Mouse (Mus musculus) limb, embryonic 13.5 days (tissue): ENCODE results near the gene Nkpd1. TPM values are rescaled to one million over a fixed set of nuclear protein-coding genes. Genes with fewer than 3 reads are reported as not detected.
A peak's percentile ranks its signal among the peaks of the same experiment; 100 is the strongest.
"Not testable (repeated sequence)": the region's sequence is repeated elsewhere in the genome, so short reads cannot be mapped to it uniquely, and the experiment has no call there.

ENCODE experiments used
- ATAC-seq: fragments of 200-750 bp; cut with Nextera tagmentation; 2 replicates; pipeline ENCODE4 v1.8.0; 2017; ENCODE audit warnings: low read depth, moderate number of reproducible peaks, moderate TSS enrichment; ENCODE audit not compliant: low FRiP score
- H3K27ac ChIP-seq: fragments of 300-500 bp; sonication (generic); 2 replicates; pipeline ENCODE4 v1.5.1; 2015; ENCODE audit warnings: inconsistent platforms, mild to moderate bottlenecking, moderate library complexity
- H3K27me3 ChIP-seq: fragments of 300-500 bp; sonication (generic); 2 replicates; pipeline ENCODE4 v1.6.1; 2015; ENCODE audit warnings: mild to moderate bottlenecking, inconsistent platforms
- H3K36me3 ChIP-seq: fragments of 300-500 bp; sonication (generic); 2 replicates; pipeline ENCODE4 v1.6.1; 2015; ENCODE audit warnings: inconsistent platforms, mild to moderate bottlenecking, moderate library complexity
- H3K4me1 ChIP-seq: fragments of 300-500 bp; sonication (generic); 2 replicates; pipeline ENCODE4 v1.6.1; 2015; ENCODE audit warnings: inconsistent platforms
- H3K4me2 ChIP-seq: fragments of 300-500 bp; sonication (generic); replicated peaks from 2 replicates; pipeline ENCODE4 v1.6.1; 2015; ENCODE audit warnings: inconsistent platforms, mild to moderate bottlenecking, moderate library complexity
- H3K4me3 ChIP-seq: fragments of 300-500 bp; sonication (generic); 2 replicates; pipeline ENCODE4 v1.5.1; 2015; ENCODE audit warnings: moderate library complexity, mild to moderate bottlenecking, inconsistent platforms
- H3K9ac ChIP-seq: fragments of 300-500 bp; sonication (generic); 2 replicates; pipeline ENCODE4 v1.6.1; 2015; ENCODE audit warnings: mild to moderate bottlenecking, inconsistent platforms
- H3K9me3 ChIP-seq: fragments of 300-500 bp; sonication (generic); 2 replicates; pipeline ENCODE4 v1.6.1; 2016; ENCODE audit warnings: inconsistent platforms
- WGBS: fragments of 180-500 bp; shearing (Covaris S2); methylation state at CpG from one replicate; pipeline ENCODE4 v1.1.7; 2015; 5-methylcytosine and 5-hydroxymethylcytosine counted together
- polyA plus RNA-seq: library from polyadenylated mRNA; unstranded; fragments of >200 nt; fragmentation: Nextera tagmentation; extraction: Ambion mirVana; gene quantifications from 2 replicates; pipeline ENCODE4 v1.2.1, GENCODE M21; 2015

Nkpd1 gene
- polyA plus RNA-seq, 1 experiment from 2014 or later: 0.11 TPM

DNA sequence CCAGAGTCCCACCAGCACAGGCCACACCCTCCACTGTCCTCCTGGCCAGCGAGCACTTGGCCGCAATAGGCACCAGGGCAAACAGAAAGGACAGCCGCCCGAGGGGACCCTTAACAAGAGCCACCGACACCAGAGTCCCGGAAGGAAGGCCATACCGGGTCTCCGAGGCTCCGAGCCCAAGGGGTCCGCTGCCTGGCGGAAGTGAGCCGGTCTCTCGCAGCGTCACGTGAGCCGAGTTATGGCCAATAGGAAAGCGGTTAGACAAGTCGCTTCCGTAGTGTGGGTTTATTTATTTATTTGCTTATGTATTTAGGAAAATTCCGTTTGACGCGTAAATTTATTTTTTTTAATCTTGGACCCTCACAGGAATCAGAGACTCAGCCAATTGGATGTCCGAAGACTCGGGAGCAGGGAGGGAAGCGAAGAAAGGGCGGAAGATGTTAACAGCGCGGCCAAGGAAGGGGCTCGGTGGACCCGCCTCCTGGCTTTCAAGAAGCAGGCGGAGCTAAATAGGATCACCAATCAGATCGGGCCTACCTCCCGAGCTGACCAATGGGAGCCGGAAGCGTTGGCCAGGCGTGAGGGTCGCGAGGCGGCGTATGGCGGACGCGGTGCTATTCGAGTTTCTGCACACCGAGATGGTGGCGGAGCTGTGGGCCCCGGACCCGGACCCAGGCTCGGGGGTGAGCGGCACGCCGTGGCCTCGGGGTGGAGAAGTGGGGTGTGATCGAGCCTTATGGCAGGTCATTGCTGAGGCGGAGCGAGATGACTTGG is 9.3 kb upstream of the Nkpd1 start, which contains the start of the genes Bloc1s3 and Trappc6a:
TSS of gene Bloc1s3 (minus strand) at position 218 of the 774 bp plus-strand sequence.
TSS of gene Trappc6a (plus strand) at position 246 of the 774 bp plus-strand sequence.
- no peaks in the 10 kb centered on the region for H3K36me3 ChIP-seq
- H3K4me1 ChIP-seq: peaks cover 22% of the 10 kb centered on the region
- H3K27ac ChIP-seq: peak within 1 kb of the TSS; percentile 58; the same call in 1 of the 2 replicates
- H3K27me3 ChIP-seq: no peaks in the 10 kb centered on the region
- peak; percentile 95 for ATAC-seq
- no peaks in the 10 kb centered on the region for H3K9me3 ChIP-seq
- peak within 1 kb of the TSS; percentile 97 for H3K4me2 ChIP-seq
- under 1% methylated on average over 56 of the region's 56 CpGs for WGBS
- peak within 1 kb of the TSS; percentile 63 for H3K4me3 ChIP-seq
- peak within 1 kb of the TSS; percentile 82 for H3K9ac ChIP-seq

DNA sequence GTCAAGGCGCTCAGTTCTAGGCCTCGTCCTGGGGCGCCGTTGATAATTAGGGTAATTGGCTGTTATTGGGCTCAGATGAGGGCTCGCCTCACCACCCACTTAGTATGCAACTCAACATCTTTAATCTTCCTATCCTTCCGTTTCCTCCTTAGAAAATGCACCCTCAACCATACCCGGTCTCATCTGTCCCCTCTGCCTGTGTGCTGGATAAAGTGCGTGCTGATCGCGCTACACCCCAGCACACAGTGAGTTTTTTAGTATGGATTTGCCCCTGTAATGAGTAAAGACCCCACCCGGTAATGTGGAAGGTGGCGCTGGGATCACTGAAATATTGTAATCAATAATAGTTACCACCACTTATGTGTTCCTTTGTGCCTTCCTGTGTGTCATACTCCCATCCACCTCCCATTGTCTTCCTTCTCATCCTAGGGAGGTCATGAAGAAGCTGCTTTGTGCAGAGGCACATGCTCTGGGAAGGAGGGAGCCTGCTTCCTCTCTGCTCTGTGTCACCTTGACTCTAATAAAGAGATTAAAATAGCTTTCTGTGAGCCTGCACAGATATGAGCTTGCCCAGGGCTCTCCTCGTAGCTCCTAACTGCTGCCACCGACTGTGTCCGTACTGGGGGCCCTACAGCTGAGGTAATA is 8.6 kb upstream of the Nkpd1 start:
- WGBS: 11% methylated on average over 15 of the region's 15 CpGs
- ATAC-seq: 0 out of 2 replicates have a peak, but pooled peaks have one; percentile 1
- H3K27ac ChIP-seq: no peak overlapping the region

DNA sequence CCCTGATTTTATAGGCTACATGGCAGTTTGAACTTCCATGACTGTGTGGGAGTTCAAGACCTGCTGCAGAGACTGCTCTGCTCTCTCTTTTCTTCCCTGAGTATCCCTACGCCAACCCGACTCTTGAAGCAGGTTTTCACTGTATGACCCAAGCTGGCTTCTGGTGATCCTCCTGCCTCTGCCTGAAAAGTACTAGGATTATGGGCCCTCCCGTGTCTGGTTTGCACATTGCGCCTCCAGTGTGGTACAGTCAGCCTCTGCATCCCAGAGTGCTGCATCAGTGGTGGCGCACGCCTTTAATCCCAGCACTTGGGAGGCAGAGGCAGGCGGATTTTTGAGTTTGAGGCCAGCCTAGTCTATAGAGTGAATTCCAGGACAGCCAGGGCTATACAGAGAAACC is 7.9 kb upstream of the Nkpd1 start:
- peaks cover 22% of the 10 kb centered on the region for H3K4me1 ChIP-seq
- no peak overlapping the region for H3K9ac ChIP-seq
- H3K4me3 ChIP-seq: peak overlapping the region; percentile 63
- peak overlapping the region; percentile 97 for H3K4me2 ChIP-seq
- no peaks in the 10 kb centered on the region for H3K27me3 ChIP-seq
- no peak for ATAC-seq
- H3K36me3 ChIP-seq: no peaks in the 10 kb centered on the region
- no peak overlapping the region for H3K27ac ChIP-seq
- H3K9me3 ChIP-seq: no peaks in the 10 kb centered on the region
- WGBS: 93% methylated on average over 7 of the region's 7 CpGs

More for the DNA sequence above, 8.6 kb upstream of the Nkpd1 start:
- Histone ChIP-seq H3K9me3 (no peaks in the 10 kb centered on the region), H3K36me3 (no peaks in the 10 kb centered on the region), H3K4me1 (peaks cover 22% of the 10 kb centered on the region), H3K27me3 (no peaks in the 10 kb centered on the region), H3K9ac (peak overlapping the region; percentile 79), H3K4me2 (peak overlapping the region; percentile 97), H3K4me3 (peak overlapping the region; percentile 63)

DNA sequence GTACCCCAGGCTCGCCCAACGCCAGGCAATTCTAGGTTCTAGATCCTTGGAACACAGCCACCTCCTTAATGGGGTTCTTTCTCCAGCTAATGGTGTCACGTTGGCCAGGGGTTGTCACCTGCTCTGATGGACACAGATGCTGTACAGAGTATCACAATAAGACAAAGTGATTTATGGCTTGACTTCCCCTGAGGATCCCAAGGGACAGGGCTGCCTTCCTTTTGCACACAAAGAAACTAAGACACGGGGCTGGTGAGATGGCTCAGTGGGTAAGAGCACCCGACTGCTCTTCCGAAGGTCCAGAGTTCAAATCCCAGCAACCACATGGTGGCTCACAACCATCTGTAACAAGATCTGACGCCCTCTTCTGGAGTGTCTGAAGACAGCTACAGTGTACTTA is 5.7 kb upstream of the Nkpd1 start:
- not testable (repeated sequence) for H3K36me3 ChIP-seq, H3K27ac ChIP-seq, H3K9ac ChIP-seq, ATAC-seq, H3K4me2 ChIP-seq, H3K9me3 ChIP-seq, H3K4me3 ChIP-seq
- 91% methylated on average over 6 of the region's 7 CpGs for WGBS
- Histone ChIP-seq H3K27me3 (peaks cover 14% of the 10 kb centered on the region), H3K4me1 (peaks cover 16% of the 10 kb centered on the region)

DNA sequence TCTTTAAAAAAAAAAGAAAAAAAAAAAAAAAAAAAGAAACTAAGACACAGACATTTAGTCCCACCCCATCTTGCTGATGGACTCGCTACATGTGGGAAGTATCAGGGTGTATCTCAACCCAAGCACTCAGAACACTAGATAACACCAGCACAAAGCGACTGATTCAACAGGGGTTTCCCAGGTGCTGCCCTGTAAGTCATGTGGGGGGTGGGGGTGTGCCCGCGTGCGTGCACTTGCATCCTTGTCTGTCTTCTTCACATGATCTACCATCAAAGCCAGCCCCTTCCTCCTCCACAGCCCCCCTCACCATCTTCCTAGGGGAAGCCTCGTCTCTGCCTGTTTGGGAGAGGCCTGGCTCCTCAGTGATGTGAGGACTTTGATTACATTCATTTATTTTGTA is 5.3 kb upstream of the Nkpd1 start:
- WGBS: 75% methylated on average over 6 of the region's 6 CpGs
- Histone ChIP-seq H3K9me3 (no peaks in the 10 kb centered on the region), H3K4me2 (no peak overlapping the region), H3K4me3 (no peak overlapping the region), H3K9ac (no peak overlapping the region), H3K27ac (no peak overlapping the region), H3K27me3 (peaks cover 18% of the 10 kb centered on the region), H3K36me3 (no peaks in the 10 kb centered on the region), H3K4me1 (peaks cover 13% of the 10 kb centered on the region)
- ATAC-seq: no peak

DNA sequence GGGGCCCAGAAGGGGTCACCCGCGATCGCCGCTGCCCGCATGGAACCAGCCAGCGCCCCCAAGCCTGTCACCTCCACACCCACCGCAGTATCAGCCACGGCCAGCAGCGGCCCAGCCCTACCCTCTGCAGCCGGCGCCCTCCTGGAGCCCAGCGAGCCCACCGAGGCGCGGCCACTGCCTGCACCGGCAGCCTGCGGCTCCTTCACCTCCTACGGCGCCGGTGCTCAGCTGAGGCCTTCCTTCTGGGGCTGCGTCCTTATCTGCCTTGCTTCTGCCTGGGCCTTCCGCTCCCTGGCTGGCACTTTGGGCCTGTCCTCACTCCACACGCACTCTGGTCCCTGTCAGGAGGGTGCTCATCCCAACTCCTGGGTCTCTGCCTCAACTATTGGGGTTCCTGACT is 2.4 kb downstream of the Nkpd1 start:
- Histone ChIP-seq H3K4me1 (peaks cover 35% of the 10 kb centered on the region), H3K4me2 (peak overlapping the region; percentile 58), H3K9ac (peak overlapping the region; percentile 59), H3K27me3 (peaks cover 95% of the 10 kb centered on the region), H3K27ac (no peak overlapping the region), H3K4me3 (peak overlapping the region; percentile 29), H3K9me3 (no peaks in the 10 kb centered on the region), H3K36me3 (no peaks in the 10 kb centered on the region)
- WGBS: 3% methylated on average over 20 of the region's 23 CpGs
- ATAC-seq: no peak

DNA sequence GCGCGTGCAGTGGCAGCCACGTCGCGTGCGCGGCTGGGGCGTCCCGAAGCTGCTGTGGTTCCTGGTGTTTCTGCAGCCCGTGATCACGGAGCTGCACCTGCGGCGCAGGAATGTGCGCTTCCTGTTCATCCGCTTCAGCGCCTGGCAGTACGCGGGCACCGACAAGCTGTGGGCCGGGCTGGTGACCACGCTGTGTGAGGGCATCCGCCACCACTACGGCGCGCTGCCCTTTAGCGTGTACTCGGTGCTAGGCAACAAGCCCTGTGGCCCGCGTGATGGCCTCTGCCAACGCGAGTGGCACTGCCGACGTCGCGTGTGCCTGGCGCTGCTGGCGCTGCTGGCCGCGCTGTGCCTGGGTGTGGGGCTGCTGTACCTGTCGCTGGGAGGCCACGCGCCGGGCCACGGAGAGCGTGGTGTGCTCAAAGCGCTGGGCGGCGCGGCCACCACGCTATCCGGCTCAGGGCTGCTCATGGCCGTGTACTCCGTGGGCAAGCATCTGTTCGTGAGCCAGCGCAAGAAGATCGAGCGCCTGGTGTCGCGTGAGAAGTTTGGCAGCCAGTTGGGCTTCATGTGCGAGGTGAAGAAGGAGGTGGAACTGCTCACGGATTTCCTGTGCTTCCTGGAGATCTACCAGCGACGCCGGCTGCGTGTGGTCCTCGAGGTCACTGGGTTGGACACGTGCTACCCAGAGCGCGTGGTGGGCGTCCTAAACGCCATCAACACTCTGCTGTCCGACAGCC is 5.5 kb downstream of the Nkpd1 start:
- peak overlapping the region; percentile 40; the same call in 1 of the 2 replicates for H3K9ac ChIP-seq
- H3K27me3 ChIP-seq: peaks cover 85% of the 10 kb centered on the region
- 11% methylated on average over 72 of the region's 72 CpGs for WGBS
- peaks cover 30% of the 10 kb centered on the region for H3K4me1 ChIP-seq
- H3K9me3 ChIP-seq: no peaks in the 10 kb centered on the region
- ATAC-seq: no peak
- peaks cover 1% of the 10 kb centered on the region for H3K36me3 ChIP-seq
- H3K27ac ChIP-seq: no peak overlapping the region
- peak overlapping the region; percentile 49 for H3K4me3 ChIP-seq
- peak overlapping the region; percentile 89 for H3K4me2 ChIP-seq

DNA sequence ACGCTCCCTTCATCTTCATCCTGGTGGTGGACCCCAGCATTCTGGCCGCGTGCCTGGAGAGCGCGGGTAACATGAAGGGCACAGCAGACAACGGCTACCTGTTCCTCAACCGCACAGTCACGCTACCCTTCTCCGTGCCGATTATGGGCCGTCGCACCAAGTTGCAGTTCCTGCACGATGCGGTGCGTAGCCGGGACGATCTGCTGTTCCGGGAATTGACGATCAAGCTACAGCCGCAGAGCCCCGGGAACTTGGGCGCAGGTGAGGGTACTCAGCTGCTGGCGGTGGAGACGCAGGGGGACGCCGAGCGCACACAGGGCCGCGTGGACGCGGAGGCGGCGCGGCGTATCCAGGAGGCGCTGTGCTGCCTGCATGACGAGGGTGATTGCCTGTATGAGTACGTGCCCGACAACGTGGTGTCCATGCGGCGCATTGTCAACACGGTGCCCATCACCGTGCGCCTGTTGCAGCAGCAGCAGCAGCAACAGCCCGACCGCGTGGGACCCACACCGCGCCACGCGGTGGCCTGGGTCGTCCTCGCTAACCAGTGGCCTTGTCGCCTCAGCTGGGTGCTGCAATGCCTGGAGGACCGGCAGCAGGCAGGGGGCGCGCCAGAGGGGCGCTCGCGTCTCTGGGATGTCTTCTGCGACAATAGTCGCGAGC is 6.2 kb downstream of the Nkpd1 start:
- no peak overlapping the region for H3K27ac ChIP-seq
- WGBS: under 1% methylated on average over 64 of the region's 64 CpGs
- no peaks in the 10 kb centered on the region for H3K9me3 ChIP-seq
- peak overlapping the region; percentile 49 for H3K4me3 ChIP-seq
- peak overlapping the region; percentile 89 for H3K4me2 ChIP-seq
- H3K36me3 ChIP-seq: peaks cover 8% of the 10 kb centered on the region
- H3K4me1 ChIP-seq: peaks cover 30% of the 10 kb centered on the region
- peaks cover 78% of the 10 kb centered on the region for H3K27me3 ChIP-seq
- peak overlapping the region; percentile 51 for H3K9ac ChIP-seq
- ATAC-seq: peak; percentile 45

DNA sequence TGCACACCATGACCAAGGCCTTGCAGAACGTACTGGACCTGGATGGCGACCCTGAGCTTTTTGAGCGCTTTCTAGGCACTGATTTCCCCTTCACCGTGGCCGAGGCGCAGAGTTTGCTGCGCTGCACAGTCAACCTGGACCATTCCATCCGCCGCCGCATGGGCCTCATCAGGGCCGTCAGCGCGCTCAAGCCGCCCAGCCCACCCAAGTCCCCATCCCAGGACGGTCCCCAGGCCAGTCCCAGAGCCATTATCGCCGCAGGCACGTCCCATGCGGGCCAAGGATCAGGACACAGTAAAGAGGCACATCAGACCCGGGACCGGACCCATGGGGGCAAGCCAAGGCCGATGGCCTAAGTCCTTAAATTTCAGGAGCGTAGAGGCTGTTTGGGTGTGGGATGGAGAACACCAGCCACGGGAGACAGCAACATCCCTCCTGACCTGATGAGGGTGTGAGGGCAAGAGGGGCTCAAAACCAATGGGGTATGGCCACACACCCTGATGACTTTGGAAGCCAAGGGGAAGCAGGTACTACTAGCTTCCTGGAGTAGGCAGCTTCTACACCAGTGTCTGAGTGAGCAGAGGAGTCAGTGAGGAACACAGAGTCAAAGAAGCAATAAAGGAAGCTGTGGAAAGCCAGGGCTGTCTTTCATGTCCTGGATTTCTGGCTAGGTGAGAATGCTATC is 6.9 kb downstream of the Nkpd1 start:
- Histone ChIP-seq H3K27ac (no peak overlapping the region), H3K4me1 (peaks cover 29% of the 10 kb centered on the region)
- 13% methylated on average over 24 of the region's 24 CpGs for WGBS

DNA sequence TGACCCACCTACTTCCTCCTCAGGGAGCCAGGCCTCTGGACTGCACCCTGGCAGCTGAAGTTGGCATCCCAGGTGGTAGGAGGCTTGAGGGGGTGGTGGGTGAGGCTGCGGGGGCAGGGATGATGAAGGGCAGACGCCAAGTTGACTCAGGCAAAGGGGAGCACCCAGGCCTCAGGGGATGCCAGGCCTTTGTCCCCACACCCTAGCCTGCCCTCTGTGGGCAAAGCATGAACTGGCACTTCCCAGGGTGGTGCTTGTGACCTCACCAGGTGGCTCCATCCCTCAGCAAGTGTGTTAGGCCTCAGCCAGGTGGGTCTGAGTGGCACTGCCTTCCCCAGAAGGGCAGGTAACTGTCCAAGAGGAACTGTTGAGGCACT is 7.5 kb downstream of the Nkpd1 start:
- Histone ChIP-seq H3K27me3 (peaks cover 66% of the 10 kb centered on the region), H3K36me3 (peaks cover 20% of the 10 kb centered on the region), H3K9ac (no peak overlapping the region), H3K9me3 (no peaks in the 10 kb centered on the region), H3K4me1 (peaks cover 24% of the 10 kb centered on the region), H3K4me2 (no peak overlapping the region), H3K27ac (no peak overlapping the region), H3K4me3 (no peak overlapping the region)
- ATAC-seq: no peak
- WGBS: 70% methylated on average over 2 of the region's 2 CpGs

More for the DNA sequence above, 6.9 kb downstream of the Nkpd1 start:
- Histone ChIP-seq H3K4me3 (peak overlapping the region; percentile 49), H3K36me3 (peaks cover 15% of the 10 kb centered on the region), H3K27me3 (peaks cover 71% of the 10 kb centered on the region), H3K9ac (peak overlapping the region; percentile 51), H3K4me2 (peak overlapping the region; percentile 89), H3K9me3 (no peaks in the 10 kb centered on the region)
- ATAC-seq: peak; percentile 5; the same call in 1 of the 2 replicates

DNA sequence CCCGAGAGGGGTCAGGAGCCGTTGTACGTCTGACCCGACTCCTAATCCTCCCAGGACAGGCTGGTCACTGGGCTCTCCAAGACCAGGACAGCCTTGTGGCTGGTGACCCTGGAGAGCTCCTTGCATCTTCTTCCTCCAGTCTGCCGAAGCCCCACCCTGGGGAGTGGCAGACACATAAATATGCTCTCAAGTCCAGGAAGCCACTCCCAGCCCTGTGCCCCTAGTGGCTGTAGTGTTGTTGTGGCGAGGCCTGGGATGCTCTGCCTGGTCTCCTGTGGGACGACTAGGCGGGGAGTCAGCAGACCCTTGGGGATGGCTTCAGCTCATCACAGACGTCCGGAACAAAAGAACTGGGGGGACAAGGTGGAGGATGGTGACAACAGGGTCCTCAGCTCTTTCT is 13.4 kb downstream of the Nkpd1 start:
- peaks cover 79% of the 10 kb centered on the region for H3K36me3 ChIP-seq
- no peak for ATAC-seq
- peaks cover 6% of the 10 kb centered on the region; the same call in 1 of the 2 replicates for H3K27me3 ChIP-seq
- H3K9ac ChIP-seq: no peak overlapping the region
- 0 out of 2 replicates have a peak, but pooled peaks cover under 1% of the 10 kb centered on the region for H3K4me1 ChIP-seq
- no peak overlapping the region for H3K4me2 ChIP-seq
- H3K4me3 ChIP-seq: no peak overlapping the region
- H3K9me3 ChIP-seq: no peaks in the 10 kb centered on the region
- WGBS: 70% methylated on average over 10 of the region's 10 CpGs
- H3K27ac ChIP-seq: no peak overlapping the region
